In genomic region chr5:124113030-124113429, GRCm38 (mm10) we compare ENCODE assay signal across 8 mouse cellular contexts. TPM values are rescaled to one million over a fixed set of nuclear protein-coding genes. Genes with fewer than 3 reads are reported as not detected.
A peak's percentile ranks its signal among the peaks of the same experiment; 100 is the strongest.
DNase-seq lines count a peak whose midpoint lies in the region; ATAC-seq and TF ChIP-seq lines count a peak whose summit lies in the region.

No protein-coding gene starts in this region.

- peaks cover 36% of the 10 kb centered on the region for H3K4me1 ChIP-seq in forebrain, embryonic 16.5 days (replicated peaks; ENCODE audit: control insufficient read depth, insufficient read depth, low read length)
- peaks cover 6% of the 10 kb centered on the region; the same call in 1 of the 2 replicates for H3K4me1 ChIP-seq in intestine, postnatal 0 days (replicated peaks; ENCODE audit: control insufficient read depth, insufficient read depth, low read length)
- peaks cover 7 to 22% of the 10 kb centered on the region in 2 experiments for H3K4me1 ChIP-seq in liver, embryonic 14.5 days (replicated peaks; ENCODE audit: control insufficient read depth in 2 of 2, insufficient read depth in 2 of 2, low read length in 1 of 2)
- peaks cover 15% of the 10 kb centered on the region for H3K4me1 ChIP-seq in neural tube, embryonic 11.5 days (ENCODE audit: control insufficient read depth, insufficient read depth, low read length)

- peak overlapping the region; percentile 91 for H3K4me2 ChIP-seq in forebrain, embryonic 16.5 days (ENCODE audit: low read length)
- peak overlapping the region; percentile 91 for H3K4me2 ChIP-seq in intestine, postnatal 0 days (replicated peaks; ENCODE audit: low read depth)
- peak overlapping the region; percentile 97 for H3K4me2 ChIP-seq in liver, embryonic 14.5 days (ENCODE audit: low read depth)
- H3K4me2 ChIP-seq in neural tube, embryonic 11.5 days (ENCODE audit: low read depth) = peak overlapping the region; percentile 81

- H3K9me3 ChIP-seq in forebrain, embryonic 16.5 days (ENCODE audit: control insufficient read depth, low read length) = no peaks in the 10 kb centered on the region
- no peaks in the 10 kb centered on the region for H3K9me3 ChIP-seq in intestine, postnatal 0 days (ENCODE audit: control insufficient read depth)
- no peaks in the 10 kb centered on the region for H3K9me3 ChIP-seq in liver, embryonic 14.5 days (ENCODE audit: control insufficient read depth, low read length)
- H3K9me3 ChIP-seq in neural tube, embryonic 11.5 days (ENCODE audit: control insufficient read depth, low read length) = no peaks in the 10 kb centered on the region

- 16% methylated on average over 14 of the region's 14 CpGs for WGBS in forebrain, embryonic 16.5 days
- 19% methylated on average over 14 of the region's 14 CpGs for WGBS in intestine, postnatal 0 days
- 13% methylated on average over 14 of the region's 14 CpGs for WGBS in liver, embryonic 14.5 days (ENCODE audit: insufficient replicate concordance)
- WGBS in neural tube, embryonic 11.5 days = 18% methylated on average over 14 of the region's 14 CpGs

- no peak for TF ChIP-seq EP300 in liver, embryonic 14.5 days (IDR thresholded peaks at IDR 0.05; ENCODE audit: low read depth)

- H3K9ac ChIP-seq in forebrain, embryonic 16.5 days (replicated peaks; ENCODE audit: low read depth, low read length) = peak overlapping the region; percentile 64
- H3K9ac ChIP-seq in intestine, postnatal 0 days (ENCODE audit: low read depth, low read length) = peak overlapping the region; percentile 61
- H3K9ac ChIP-seq in liver, embryonic 14.5 days (replicated peaks) = peak overlapping the region; percentile 85
- H3K9ac ChIP-seq in neural tube, embryonic 11.5 days (ENCODE audit: low read length) = peak overlapping the region; percentile 71

- TF ChIP-seq CTCF in intestine, postnatal 0 days (IDR thresholded peaks at IDR 0.05; ENCODE audit: low read depth) = peak; percentile 75
- TF ChIP-seq CTCF in liver, embryonic 14.5 days (IDR thresholded peaks at IDR 0.05; ENCODE audit: low read depth) = peak; percentile 84

- H3K4me3 ChIP-seq in forebrain, embryonic 16.5 days (replicated peaks; ENCODE audit: low read length) = peak overlapping the region; percentile 84
- peak overlapping the region; percentile 79 for H3K4me3 ChIP-seq in intestine, postnatal 0 days (ENCODE audit: low read depth, low read length)
- H3K4me3 ChIP-seq in liver, embryonic 14.5 days (ENCODE audit: insufficient read depth in 1 of 2, low read depth in 2 of 2, low read length in 2 of 2) = peak overlapping the region; percentile 86 to 91
- peak overlapping the region; percentile 86 for H3K4me3 ChIP-seq in neural tube, embryonic 11.5 days (ENCODE audit: low read depth, low read length)

- H3K27me3 ChIP-seq in forebrain, embryonic 16.5 days (replicated peaks; ENCODE audit: control insufficient read depth, insufficient read depth, low read length) = no peaks in the 10 kb centered on the region
- no peaks in the 10 kb centered on the region for H3K27me3 ChIP-seq in intestine, postnatal 0 days (replicated peaks; ENCODE audit: control insufficient read depth, insufficient read depth, low read length)
- no peaks in the 10 kb centered on the region for H3K27me3 ChIP-seq in liver, embryonic 14.5 days (ENCODE audit: control insufficient read depth, insufficient read depth, low read length)
- H3K27me3 ChIP-seq in neural tube, embryonic 11.5 days (ENCODE audit: control insufficient read depth, insufficient read depth, low read length) = no peaks in the 10 kb centered on the region

- H3K36me3 ChIP-seq in forebrain, embryonic 16.5 days (ENCODE audit: control insufficient read depth, insufficient read depth) = peaks cover 4% of the 10 kb centered on the region; the same call in 1 of the 2 replicates
- peaks cover 20% of the 10 kb centered on the region; the same call in 1 of the 2 replicates for H3K36me3 ChIP-seq in intestine, postnatal 0 days (ENCODE audit: control insufficient read depth, insufficient read depth)
- H3K36me3 ChIP-seq in liver, embryonic 14.5 days (replicated peaks; ENCODE audit: control insufficient read depth, insufficient read depth, low read depth) = peaks cover 2% of the 10 kb centered on the region; the same call in 1 of the 2 replicates
- H3K36me3 ChIP-seq in neural tube, embryonic 11.5 days (ENCODE audit: control insufficient read depth, insufficient read depth, low read length) = peaks cover 2% of the 10 kb centered on the region; the same call in 1 of the 2 replicates

- peak; percentile 44 to 52 for DNase-seq in urinary bladder, postnatal 36 days (ENCODE audit: low spot score in 2 of 2)
- no peak for DNase-seq in urinary bladder, postnatal 10 days (ENCODE audit: low spot score)
- DNase-seq in cerebellum, adult 18-20 months = peak; percentile 73
- DNase-seq in liver, embryonic 14.5 days (ENCODE audit: low read depth in 3 of 3, low spot score in 3 of 3) = peak in 2 of 3 experiments; percentile 41 to 52
- DNase-seq in neural tube, embryonic 11.5 days (ENCODE audit: low spot score) = peak; percentile 65
- DNase-seq in yolk sac, embryonic 10.5 days (ENCODE audit: low spot score) = peak; percentile 26

- no peak overlapping the region for H3K27ac ChIP-seq in forebrain, embryonic 16.5 days (ENCODE audit: low read length)
- peak overlapping the region; percentile 83 for H3K27ac ChIP-seq in intestine, postnatal 0 days (ENCODE audit: low read depth, low read length)
- peak overlapping the region; percentile 87 for H3K27ac ChIP-seq in liver, embryonic 14.5 days
- H3K27ac ChIP-seq in neural tube, embryonic 11.5 days (ENCODE audit: low read depth, low read length) = no peak overlapping the region

- no peak for ATAC-seq in forebrain, embryonic 16.5 days
- ATAC-seq in intestine, postnatal 0 days = no peak
- no peak for ATAC-seq in liver, embryonic 14.5 days (ENCODE audit: insufficient read depth)
- ATAC-seq in neural tube, embryonic 11.5 days (ENCODE audit: insufficient read depth, low FRiP score, low TSS enrichment) = no peak

RNA-seq across cellular contexts. Expression of gene Ogfod2, which starts 0.9 kb away (rescaled TPM):
- 37.4 and 38.6 TPM in 2 replicates for polyA plus RNA-seq in forebrain, embryonic 16.5 days (2015; fragmentation: Nextera tagmentation; extraction: Ambion mirVana)
- 21.3 and 25.0 TPM in 2 replicates for polyA plus RNA-seq in intestine, postnatal 0 days (2015; fragmentation: Nextera tagmentation; extraction: Ambion mirVana)
- 10.0 and 12.5 TPM in 2 replicates for polyA plus RNA-seq in liver, embryonic 14.5 days (2012; rRNA removed)
- 10.1 and 10.9 TPM in 2 replicates for polyA plus RNA-seq in liver, embryonic 14.5 days (2014; fragmentation: Nextera tagmentation; extraction: Ambion mirVana)
- polyA plus RNA-seq in neural tube, embryonic 11.5 days (2014; fragmentation: Nextera tagmentation; extraction: Ambion mirVana) = 17.4 and 18.0 TPM in 2 replicates

RNA-seq across cellular contexts. Expression of gene Arl6ip4, which starts 2.9 kb away (rescaled TPM):
- 66.1 and 71.0 TPM in 2 replicates for polyA plus RNA-seq in forebrain, embryonic 16.5 days (2015; fragmentation: Nextera tagmentation; extraction: Ambion mirVana)
- 75.5 and 76.9 TPM in 2 replicates for polyA plus RNA-seq in intestine, postnatal 0 days (2015; fragmentation: Nextera tagmentation; extraction: Ambion mirVana)
- 34.4 and 50.6 TPM in 2 replicates for polyA plus RNA-seq in liver, embryonic 14.5 days (2012; rRNA removed)
- 52.2 and 56.5 TPM in 2 replicates for polyA plus RNA-seq in liver, embryonic 14.5 days (2014; fragmentation: Nextera tagmentation; extraction: Ambion mirVana)
- polyA plus RNA-seq in neural tube, embryonic 11.5 days (2014; fragmentation: Nextera tagmentation; extraction: Ambion mirVana) = 84.7 and 88.9 TPM in 2 replicates

RNA-seq across cellular contexts. Expression of gene Abcb9, which starts 17.4 kb away (rescaled TPM):
- polyA plus RNA-seq in forebrain, embryonic 16.5 days (2015; fragmentation: Nextera tagmentation; extraction: Ambion mirVana) = 11.3 and 13.4 TPM in 2 replicates
- polyA plus RNA-seq in intestine, postnatal 0 days (2015; fragmentation: Nextera tagmentation; extraction: Ambion mirVana) = 4.0 and 4.6 TPM in 2 replicates
- 2.9 and 3.1 TPM in 2 replicates for polyA plus RNA-seq in liver, embryonic 14.5 days (2012; rRNA removed)
- 2.6 and 3.6 TPM in 2 replicates for polyA plus RNA-seq in liver, embryonic 14.5 days (2014; fragmentation: Nextera tagmentation; extraction: Ambion mirVana)
- 1.7 TPM in 2 replicates for polyA plus RNA-seq in neural tube, embryonic 11.5 days (2014; fragmentation: Nextera tagmentation; extraction: Ambion mirVana)

Comparison
In these comparisons a context has a peak if more than half of its experiments do, and no peak if none do; other contexts are left out.
1. H3K27ac ChIP-seq: peak in intestine, postnatal 0 days (single experiment) and liver, embryonic 14.5 days (single experiment); none in forebrain, embryonic 16.5 days (single experiment) and neural tube, embryonic 11.5 days (single experiment).
2. Peak in every context shown above with its lines, with median percentiles within 50 percentile points of each other: H3K4me2 ChIP-seq, H3K4me3 ChIP-seq and H3K9ac ChIP-seq.